ENCODE assay signal across 8 mouse cellular contexts in the genomic region with DNA sequence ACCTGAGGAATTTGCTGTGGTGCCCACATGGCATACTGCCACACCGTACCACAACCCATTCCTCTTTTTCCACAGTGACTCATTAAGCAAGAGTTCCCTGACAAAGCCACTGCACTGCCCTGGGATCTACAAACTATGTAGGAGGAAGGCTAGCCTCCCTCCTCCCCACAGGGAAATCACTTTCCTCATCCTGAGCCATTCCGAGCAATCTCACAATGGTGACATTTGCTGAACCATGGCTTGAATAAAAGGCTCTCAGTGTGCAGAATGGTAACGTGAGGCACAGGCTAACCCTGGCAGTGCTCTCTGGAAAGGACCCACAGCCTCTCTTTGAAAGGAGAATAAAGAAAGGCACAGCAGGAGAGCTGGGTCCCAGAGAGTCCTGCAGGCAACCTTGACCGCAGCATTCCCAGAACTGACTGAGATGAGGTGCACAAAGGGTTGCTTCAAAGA. TPM values are rescaled to one million over a fixed set of nuclear protein-coding genes. Genes with fewer than 3 reads are reported as not detected.
A peak's percentile ranks its signal among the peaks of the same experiment; 100 is the strongest.
DNase-seq lines count a peak whose midpoint lies in the region; ATAC-seq and TF ChIP-seq lines count a peak whose summit lies in the region.

No protein-coding gene starts in this region.

- no peak for TF ChIP-seq POLR2A in spleen, adult 2 months (IDR thresholded peaks at IDR 0.05; ENCODE audit: low read depth, low read length)
- TF ChIP-seq POLR2A in limb, embryonic 14.5 days (IDR thresholded peaks at IDR 0.05; ENCODE audit: borderline replicate concordance, extremely low read depth, insufficient read depth, insufficient read length): no peak

- ATAC-seq in forebrain, embryonic 13.5 days: no peak
- ATAC-seq in limb, embryonic 14.5 days (ENCODE audit: low FRiP score, low read depth): no peak
- no peak for ATAC-seq in stomach, embryonic 16.5 days (ENCODE audit: insufficient read depth, low FRiP score)

- no peak for DNase-seq in spleen, adult 2 months (ENCODE audit: low read depth in 1 of 2, low spot score in 2 of 2)
- DNase-seq in spleen, postnatal 10 days (ENCODE audit: low spot score in 2 of 2): no peak
- no peak for DNase-seq in limb, embryonic 14.5 days (ENCODE audit: low spot score)
- no peak for DNase-seq in layer of hippocampus, adult 8-10 months (ENCODE audit: low spot score in 2 of 2)
- DNase-seq in thymus, postnatal 36 days: no peak
- no peak for DNase-seq in kidney, postnatal 25 days

- 75% methylated on average over 4 of the region's 4 CpGs for WGBS in spleen, adult 2 months
- 2% methylated on average over 4 of the region's 4 CpGs for WGBS in forebrain, embryonic 13.5 days
- WGBS in limb, embryonic 14.5 days: 35% methylated on average over 4 of the region's 4 CpGs
- WGBS in stomach, embryonic 16.5 days: 38% methylated on average over 4 of the region's 4 CpGs

- peak overlapping the region; percentile 54; the same call in 1 of the 2 replicates for H3K9ac ChIP-seq in forebrain, embryonic 13.5 days
- H3K9ac ChIP-seq in limb, embryonic 14.5 days (ENCODE audit: low read depth, low read length, severe bottlenecking): no peak overlapping the region
- no peak overlapping the region for H3K9ac ChIP-seq in stomach, embryonic 16.5 days (ENCODE audit: low read length)

- H3K4me1 ChIP-seq in spleen, adult 2 months (ENCODE audit: control insufficient read depth, insufficient read depth, insufficient read length): peaks cover 5% of the 10 kb centered on the region
- H3K4me1 ChIP-seq in forebrain, embryonic 13.5 days: peaks cover 33% of the 10 kb centered on the region
- H3K4me1 ChIP-seq in limb, embryonic 14.5 days (ENCODE audit: control insufficient read depth, insufficient read depth, low read length): peaks cover 21% of the 10 kb centered on the region
- peaks cover 27% of the 10 kb centered on the region for H3K4me1 ChIP-seq in stomach, embryonic 16.5 days (ENCODE audit: control insufficient read depth, insufficient read depth, low read length)

- peak overlapping the region; percentile 2; the same call in 1 of the 2 replicates for H3K27ac ChIP-seq in spleen, adult 2 months (ENCODE audit: insufficient read depth, low read length)
- H3K27ac ChIP-seq in forebrain, embryonic 13.5 days: peak overlapping the region; percentile 97
- H3K27ac ChIP-seq in limb, embryonic 14.5 days (replicated peaks; ENCODE audit: low read depth, low read length): peak overlapping the region; percentile 94
- H3K27ac ChIP-seq in stomach, embryonic 16.5 days (ENCODE audit: low read length): peak overlapping the region; percentile 99

- peak overlapping the region; percentile 75 for H3K4me2 ChIP-seq in forebrain, embryonic 13.5 days
- H3K4me2 ChIP-seq in limb, embryonic 14.5 days (replicated peaks; ENCODE audit: low read depth, low read length, severe bottlenecking): 0 out of 2 replicates have a peak overlapping the region, but pooled peaks have one; percentile 69
- H3K4me2 ChIP-seq in stomach, embryonic 16.5 days (ENCODE audit: low read depth, low read length): peak overlapping the region; percentile 57

- H3K27me3 ChIP-seq in spleen, adult 2 months (ENCODE audit: control insufficient read depth, insufficient read depth, low read length): no peaks in the 10 kb centered on the region
- no peaks in the 10 kb centered on the region for H3K27me3 ChIP-seq in forebrain, embryonic 13.5 days
- no peaks in the 10 kb centered on the region for H3K27me3 ChIP-seq in limb, embryonic 14.5 days (ENCODE audit: control insufficient read depth, insufficient read depth, low read length)
- H3K27me3 ChIP-seq in stomach, embryonic 16.5 days (ENCODE audit: control insufficient read depth, insufficient read depth, low read length): no peaks in the 10 kb centered on the region; the same call in 1 of the 2 replicates

- no peak for TF ChIP-seq CTCF in spleen, adult 2 months (IDR thresholded peaks at IDR 0.05; ENCODE audit: extremely low read depth, insufficient read depth, insufficient read length, insufficient replicate concordance)

- peaks cover 5% of the 10 kb centered on the region for H3K36me3 ChIP-seq in spleen, adult 2 months (ENCODE audit: control insufficient read depth, insufficient read depth, low read length)
- peaks cover 2% of the 10 kb centered on the region; the same call in 1 of the 2 replicates for H3K36me3 ChIP-seq in forebrain, embryonic 13.5 days (ENCODE audit: poor library complexity, severe bottlenecking)
- H3K36me3 ChIP-seq in limb, embryonic 14.5 days (ENCODE audit: control insufficient read depth, insufficient read depth, low read length): peaks cover 12% of the 10 kb centered on the region
- H3K36me3 ChIP-seq in stomach, embryonic 16.5 days (ENCODE audit: control insufficient read depth, insufficient read depth, low read length): no peaks in the 10 kb centered on the region; the same call in 1 of the 2 replicates

- no peaks in the 10 kb centered on the region for H3K9me3 ChIP-seq in forebrain, embryonic 13.5 days (replicated peaks)
- no peaks in the 10 kb centered on the region for H3K9me3 ChIP-seq in limb, embryonic 14.5 days (ENCODE audit: control insufficient read depth, low read length)
- no peaks in the 10 kb centered on the region for H3K9me3 ChIP-seq in stomach, embryonic 16.5 days (replicated peaks; ENCODE audit: control insufficient read depth, low read length)

- H3K4me3 ChIP-seq in spleen, adult 2 months (ENCODE audit: extremely low read depth, insufficient read depth, insufficient read length): no peak overlapping the region
- no peak overlapping the region for H3K4me3 ChIP-seq in forebrain, embryonic 13.5 days
- no peak overlapping the region for H3K4me3 ChIP-seq in limb, embryonic 14.5 days (replicated peaks; ENCODE audit: low read length)
- 0 out of 2 replicates have a peak overlapping the region, but pooled peaks have one; percentile 74 for H3K4me3 ChIP-seq in stomach, embryonic 16.5 days (replicated peaks; ENCODE audit: low read length)

RNA-seq across cellular contexts. Expression of a gene that starts 1.6 kb away (rescaled TPM):
- polyA plus RNA-seq in spleen, adult 2 months (2012; rRNA removed): 718 and 867 TPM in 2 replicates
- polyA plus RNA-seq in forebrain, embryonic 13.5 days (2015; fragmentation: Nextera tagmentation; extraction: Ambion mirVana): 895 and 906 TPM in 2 replicates
- polyA plus RNA-seq in limb, embryonic 14.5 days (2012; rRNA removed): 1,568 and 2,459 TPM in 2 replicates
- 1,202 and 1,226 TPM in 2 replicates for polyA plus RNA-seq in limb, embryonic 14.5 days (2014; fragmentation: Nextera tagmentation; extraction: Ambion mirVana)
- 472 and 493 TPM in 2 replicates for polyA plus RNA-seq in stomach, embryonic 16.5 days (2015; fragmentation: Nextera tagmentation; extraction: Ambion mirVana)
- 100 to 1,000 TPM in 2 of 4 experiments, 10 to 100 TPM in 2; 51.2 to 185 (median 99.0) TPM for total RNA-seq in layer of hippocampus, adult 8-10 months (2022)

RNA-seq across cellular contexts. Expression of a gene that starts 27.7 kb away (rescaled TPM):
- polyA plus RNA-seq in spleen, adult 2 months (2012; rRNA removed): 1.1 and 1.2 TPM in 2 replicates
- 8.6 and 9.7 TPM in 2 replicates for polyA plus RNA-seq in forebrain, embryonic 13.5 days (2015; fragmentation: Nextera tagmentation; extraction: Ambion mirVana)
- 7.5 and 9.7 TPM in 2 replicates for polyA plus RNA-seq in limb, embryonic 14.5 days (2012; rRNA removed)
- 12.6 and 13.7 TPM in 2 replicates for polyA plus RNA-seq in limb, embryonic 14.5 days (2014; fragmentation: Nextera tagmentation; extraction: Ambion mirVana)
- 8.0 and 8.4 TPM in 2 replicates for polyA plus RNA-seq in stomach, embryonic 16.5 days (2015; fragmentation: Nextera tagmentation; extraction: Ambion mirVana)
- total RNA-seq in layer of hippocampus, adult 8-10 months (2022): 1 to 10 TPM; 4.7 to 7.8 (median 5.4) TPM

Comparison
In these comparisons a context has a peak if more than half of its experiments do, and no peak if none do; other contexts are left out.
1. H3K27ac ChIP-seq: peak in every context shown above with its lines; median percentile 99 in stomach, embryonic 16.5 days; 97 in forebrain, embryonic 13.5 days; 94 in limb, embryonic 14.5 days; 2 in spleen, adult 2 months.